Comparison of ENCODE assay signal across 7 mouse cellular contexts in genomic region chr12:115320641-115321040, GRCm38 (mm10).
A peak's percentile ranks its signal among the peaks of the same experiment; 100 is the strongest.
DNase-seq lines count a peak whose midpoint lies in the region; ATAC-seq lines count a peak whose summit lies in the region.

No protein-coding gene starts in this region.

- peak; percentile 94 for ATAC-seq in CD4-positive, CD25-positive, alpha-beta regulatory T cell, adult 4 months
- ATAC-seq in megakaryocyte, adult 5-6 weeks (ENCODE audit: poor library complexity, severe bottlenecking) = peak; percentile 99

- peak; percentile 52 for DNase-seq in adrenal gland, adult 18-20 months (ENCODE audit: low spot score in 2 of 2)
- peak; percentile 63 to 72 for DNase-seq in adrenal gland, postnatal 36 days
- peak; percentile 9 for DNase-seq in kidney, adult 9 months
- DNase-seq in spleen, postnatal 14 days (ENCODE audit: low spot score in 2 of 2) = peak; percentile 9 to 20
- DNase-seq in thymus, postnatal 10 days (ENCODE audit: low spot score in 2 of 2) = peak; percentile 18 to 63

Comparison
In these comparisons a context has a peak if more than half of its experiments do, and no peak if none do; other contexts are left out.
1. Peak in every context shown above with its lines: DNase-seq and ATAC-seq.
2. DNase-seq: peak in every context shown above with its lines; median percentile 68 in adrenal gland, postnatal 36 days; 52 in adrenal gland, adult 18-20 months; 40 in thymus, postnatal 10 days; 14 in spleen, postnatal 14 days; 9 in kidney, adult 9 months.